Mouse (Mus musculus) heart, postnatal 10 days (tissue): ENCODE measurements around the gene Znfx1. TPM values are rescaled to one million over a fixed set of nuclear protein-coding genes. Genes with fewer than 3 reads are reported as not detected.

Source experiments
- DNase-seq, 2 experiments: peaks; one replicate each; pipeline ENCODE4 v3.0.0; 2021
- intact Hi-C: fragments of 180-260 bp; cut with DNase I; formaldehyde crosslinking; loops from one replicate; pipeline ENCODE4 v1.15.1; 2025
- total RNA-seq, 2 experiments: library from RNA; stranded (reverse); gene quantifications; 2 replicates each; pipeline ENCODE4 v1.2.3; 2021

The Znfx1 gene
- 10 to 100 TPM; 29.0 to 31.3 TPM for total RNA-seq

- intact Hi-C loops, result no loop called here
- peak; percentile 97 to 98 for DNase-seq
Measured at GRCm38 (mm10) chr2:167062965-167063880, at the start of gene Znfx1. TSS of gene Znfx1 (minus strand) at chr2:167063015.

DNA sequence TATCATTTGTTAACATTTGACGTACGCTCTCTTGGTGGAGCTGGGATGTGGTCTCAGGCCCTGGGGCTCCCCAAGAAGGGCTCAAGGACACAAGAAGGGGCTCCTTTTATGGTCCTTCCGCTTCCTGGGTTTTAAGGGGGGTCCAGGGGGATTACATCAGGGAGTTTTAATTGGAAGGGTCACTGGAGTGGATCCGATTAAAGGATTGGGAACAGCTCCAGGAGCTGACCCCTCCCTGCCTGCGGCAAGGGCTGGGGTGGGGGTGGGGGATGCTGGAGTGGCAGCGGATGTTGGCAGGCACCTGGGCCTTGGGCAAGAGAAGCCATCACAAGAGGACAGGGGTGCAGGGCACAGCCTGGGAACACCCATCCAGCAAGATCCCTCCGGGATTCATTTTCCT is 49.4 kb upstream of the Znfx1 start:
- DNase-seq, result no peak
- intact Hi-C loops, result loop anchor here (1.0 kb wide), 3 partner anchors 40 to 107 kb away; partner anchors contain the start of gene Kcnb1

- intact Hi-C loops, result no loop called here
- no peak for DNase-seq
Measured at GRCm38 (mm10) chr2:167109506-167109905, 46.7 kb upstream of the Znfx1 start.

DNA sequence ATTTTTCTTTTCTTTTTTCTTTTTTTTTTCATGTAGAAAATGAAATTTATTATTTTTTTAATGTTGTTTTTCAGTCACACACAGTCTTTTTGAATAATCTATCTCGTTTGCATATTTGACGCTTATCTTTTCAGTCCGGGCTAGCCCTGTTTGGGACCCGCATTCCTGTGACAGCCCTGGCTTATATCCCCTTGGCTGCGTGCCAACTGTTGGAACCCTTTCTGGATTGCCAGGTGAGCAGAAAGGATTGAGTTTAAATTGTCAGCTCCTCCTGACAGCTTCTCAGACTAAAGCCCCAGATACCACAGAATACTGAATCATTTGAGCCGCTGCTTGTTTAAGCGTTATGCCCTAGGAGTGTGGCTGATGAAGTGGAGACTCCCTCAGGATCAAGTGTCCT is 40.7 kb upstream of the Znfx1 start:
- no peak for DNase-seq
- intact Hi-C loops, result no loop called here

DNA sequence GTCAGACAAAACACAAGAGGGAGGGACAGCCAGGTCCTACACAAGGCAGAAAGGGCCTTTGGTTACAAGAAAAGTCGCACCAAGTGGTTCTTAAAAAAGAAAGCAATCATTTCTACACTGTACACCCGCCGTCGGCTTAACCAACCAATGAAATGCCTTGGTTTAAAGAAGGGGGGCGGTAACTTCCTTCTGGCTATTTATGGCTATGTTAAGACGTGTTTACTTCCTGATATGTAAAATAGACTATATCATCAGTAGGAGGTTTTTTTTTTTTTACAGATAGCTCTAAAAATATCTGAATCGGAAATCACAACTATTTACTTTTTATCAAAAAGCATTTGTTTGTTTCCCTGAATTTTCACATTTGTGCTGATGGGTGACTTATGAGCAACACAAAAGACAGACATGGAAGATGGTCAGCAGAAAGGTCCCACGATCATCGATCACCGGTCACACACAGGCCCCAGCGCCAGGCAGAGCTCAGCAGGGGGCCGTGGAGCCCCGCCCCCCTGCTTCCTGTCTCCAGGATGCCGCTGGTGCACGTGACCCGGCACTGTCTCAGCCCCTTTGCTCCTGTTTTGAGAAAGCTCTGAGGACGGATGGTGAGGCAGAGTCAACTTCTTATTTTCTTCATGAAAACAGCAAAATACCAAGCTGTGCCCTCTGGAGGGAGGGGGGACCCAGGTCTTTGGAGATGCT is 39.1 kb upstream of the Znfx1 start:
- intact Hi-C loops, result no loop called here
- DNase-seq, result peak; percentile 32 to 43

DNA sequence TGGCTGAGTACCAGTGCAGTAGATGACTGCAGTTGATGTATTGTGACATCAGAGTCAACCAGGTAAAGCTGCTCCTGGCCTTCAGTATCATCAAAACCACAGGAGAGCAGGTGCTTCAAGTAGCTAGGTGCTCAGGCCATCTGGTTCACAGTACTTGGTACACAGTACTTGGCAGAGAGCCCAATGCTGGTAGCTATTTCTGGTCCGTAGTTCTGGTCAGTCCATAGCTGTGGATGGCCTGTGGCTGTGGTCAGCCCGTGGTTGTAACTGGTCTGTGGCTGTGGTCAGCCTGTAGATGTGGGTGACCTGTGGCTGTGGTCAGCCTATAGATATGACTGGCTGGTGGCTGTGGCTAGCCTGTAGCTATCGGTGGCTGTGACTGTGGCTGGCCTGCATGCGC is 31.9 kb upstream of the Znfx1 start:
- intact Hi-C loops, result no loop called here
- no peak for DNase-seq

DNA sequence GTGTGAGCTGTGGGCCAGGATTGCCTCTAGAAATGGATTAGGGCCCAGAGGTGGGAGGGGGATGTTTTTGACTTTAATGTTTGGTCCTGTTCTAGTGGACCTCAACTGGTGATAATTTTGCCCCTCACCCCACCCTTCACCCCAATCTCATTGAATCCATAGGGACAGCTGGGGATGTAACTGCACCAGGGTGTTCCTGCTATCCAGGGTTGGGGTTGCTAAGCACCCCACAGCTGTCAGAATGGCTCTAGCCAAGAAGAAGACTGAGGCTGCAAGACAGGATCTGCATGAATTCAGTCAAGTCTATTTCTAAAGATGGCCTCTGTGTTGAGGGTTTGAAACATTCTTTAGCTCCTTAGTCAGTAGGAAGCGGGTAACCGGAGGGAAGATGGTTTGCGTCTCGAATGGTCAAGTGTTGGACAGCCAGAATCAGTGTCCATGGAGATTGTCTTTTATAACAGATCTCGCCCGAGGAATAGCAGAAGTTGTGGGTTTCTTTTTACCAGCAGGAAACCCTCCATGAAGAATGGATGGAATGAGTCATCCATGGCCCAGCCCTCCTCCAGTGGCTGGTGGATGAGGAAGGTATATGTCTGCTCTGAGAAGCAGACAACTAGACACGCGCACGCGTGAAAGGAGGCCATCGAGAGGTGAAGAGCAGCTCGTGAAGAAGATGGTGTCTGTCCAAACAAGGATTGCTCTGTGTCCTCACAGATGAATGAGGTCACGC is 30.5 kb upstream of the Znfx1 start:
- intact Hi-C loops, result no loop called here
- peak in 1 of 2 experiments; percentile 21 for DNase-seq

GRCm38 (mm10) chr2:167090271-167090670 is 27.5 kb upstream of the Znfx1 start:
- intact Hi-C loops, result no loop called here

GRCm38 (mm10) chr2:167086836-167087235 is 24.0 kb upstream of the Znfx1 start:
- intact Hi-C loops, result no loop called here
- DNase-seq, result no peak

More at GRCm38 (mm10) chr2:167090271-167090670, 27.5 kb upstream of the Znfx1 start:
- no peak for DNase-seq

- intact Hi-C loops, result no loop called here
- DNase-seq, result no peak
Measured at GRCm38 (mm10) chr2:167086092-167086491, 23.3 kb upstream of the Znfx1 start.

GRCm38 (mm10) chr2:167081639-167082038 is 18.8 kb upstream of the Znfx1 start:
- peak in 1 of 2 experiments; percentile 40 for DNase-seq
- intact Hi-C loops, result no loop called here

DNA sequence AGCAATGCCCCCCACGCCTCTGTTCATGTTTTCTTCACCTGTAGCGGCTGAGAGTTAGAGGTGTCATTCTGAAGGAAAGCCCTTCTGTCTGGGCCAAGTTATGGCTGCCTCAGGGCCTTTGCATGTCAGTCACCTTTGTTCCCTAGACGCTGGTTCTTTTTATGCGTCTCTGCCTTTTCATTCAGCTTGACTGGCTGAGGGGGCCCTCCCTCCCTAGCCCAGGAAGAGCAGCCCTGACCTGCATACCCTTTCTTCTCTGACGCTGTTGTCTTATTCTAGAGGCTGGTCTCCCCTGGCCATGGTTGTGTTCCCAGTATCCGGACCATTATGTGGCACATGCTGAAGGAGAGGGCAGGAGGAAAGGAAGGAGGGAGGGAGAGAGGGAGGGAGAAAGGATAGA is 18.3 kb upstream of the Znfx1 start:
- intact Hi-C loops, result no loop called here
- DNase-seq, result no peak

GRCm38 (mm10) chr2:167080387-167080786 is 17.6 kb upstream of the Znfx1 start:
- no peak for DNase-seq
- intact Hi-C loops, result no loop called here

- intact Hi-C loops, result no loop called here
- peak; percentile 82 to 84 for DNase-seq
Measured at GRCm38 (mm10) chr2:167079535-167080257, 16.9 kb upstream of the Znfx1 start.

- intact Hi-C loops, result no loop called here
- DNase-seq, result peak in 1 of 2 experiments; percentile 48
Measured at GRCm38 (mm10) chr2:167078931-167079495, 16.2 kb upstream of the Znfx1 start.

- intact Hi-C loops, result no loop called here
- no peak for DNase-seq
Measured at GRCm38 (mm10) chr2:167078486-167078885, 15.7 kb upstream of the Znfx1 start.

DNA sequence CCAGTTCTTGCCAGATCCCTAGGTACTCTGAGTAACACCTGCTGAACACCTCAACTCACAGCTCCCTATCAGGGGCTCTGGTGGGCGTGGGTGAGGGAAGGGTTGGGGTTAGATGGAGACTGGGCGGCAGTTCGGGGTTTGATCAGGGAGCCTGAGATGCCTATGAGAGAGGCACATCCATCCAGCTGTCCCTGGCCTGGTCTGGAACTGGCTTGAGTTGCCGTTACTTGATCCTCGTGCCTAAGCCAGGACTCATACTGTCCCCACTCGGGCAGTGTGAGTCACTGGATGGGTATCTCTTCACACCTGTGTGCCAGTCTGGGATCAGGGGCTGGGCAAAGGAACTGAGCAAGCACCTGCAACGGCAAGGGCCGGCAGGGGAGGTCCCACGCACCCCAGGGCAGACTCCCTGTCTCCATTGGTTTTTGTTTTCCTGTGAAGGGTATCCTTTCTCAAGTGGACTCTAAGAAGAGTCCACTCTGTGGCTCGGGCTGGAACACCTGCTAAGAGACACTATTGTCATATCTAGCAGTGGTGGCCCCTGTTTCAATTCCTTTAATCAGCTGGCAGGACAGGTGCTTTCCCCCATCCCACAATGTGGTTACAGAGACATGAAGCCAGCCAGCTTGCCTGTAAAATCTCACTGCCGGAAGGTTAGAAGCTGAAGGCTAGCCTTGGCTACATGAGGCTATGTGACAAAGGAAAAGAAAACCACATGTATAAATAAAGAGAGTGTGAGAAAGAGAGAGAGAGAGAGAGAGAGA is 14.6 kb upstream of the Znfx1 start:
- intact Hi-C loops, result no loop called here
- no peak for DNase-seq

DNA sequence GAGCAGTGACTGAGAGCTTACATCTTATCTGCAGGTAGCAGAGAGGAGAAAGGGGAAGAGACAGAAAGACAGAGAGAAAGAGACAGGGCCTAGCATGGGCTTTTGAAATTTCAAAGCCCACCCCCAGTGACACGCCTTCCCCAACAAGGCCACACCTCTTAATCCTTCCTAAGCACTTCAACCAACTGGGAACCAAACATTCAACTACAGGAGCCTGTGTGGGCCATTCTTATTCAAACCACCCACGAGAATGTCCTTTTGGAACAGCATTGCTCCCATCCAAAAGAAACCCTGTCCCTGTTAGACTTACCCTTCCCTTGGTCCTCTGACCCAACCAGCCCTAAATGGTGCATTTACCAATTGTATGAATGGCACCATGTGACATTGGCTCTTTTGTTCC is 13.9 kb upstream of the Znfx1 start:
- DNase-seq, result no peak
- intact Hi-C loops, result no loop called here

DNA sequence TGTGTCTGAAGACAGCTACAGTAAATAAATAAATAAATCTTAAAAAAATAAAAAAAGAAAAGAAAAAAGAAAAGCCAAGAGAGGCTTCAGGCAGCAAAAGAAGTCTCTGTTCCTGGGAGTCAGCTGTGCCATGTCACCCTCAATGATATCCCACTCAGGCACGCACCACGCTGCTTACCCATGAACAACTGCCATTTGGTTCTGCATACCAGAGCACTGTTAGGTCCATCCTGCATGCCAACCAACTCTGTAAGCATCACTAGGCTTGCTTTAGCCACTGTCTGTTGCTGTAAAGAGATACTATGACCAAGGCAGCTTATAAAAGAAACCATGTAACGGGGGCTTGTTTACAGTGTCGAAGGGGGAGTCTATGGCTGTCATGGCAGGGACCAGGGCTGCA is 13.5 kb upstream of the Znfx1 start:
- intact Hi-C loops, result no loop called here
- no peak for DNase-seq
